Mouse (Mus musculus) lung, adult 2 months (tissue): ENCODE data around the gene Golt1b.

Experiments used
- CTCF ChIP-seq: fragments of 200-500 bp; IDR thresholded peaks from 2 replicates; pipeline ENCODE4 v1.5.1; 2011; ENCODE audit warnings: mild to moderate bottlenecking, low read length, control low read depth; ENCODE audit not compliant: insufficient read depth
- POLR2A ChIP-seq: fragments of 200-500 bp; IDR thresholded peaks from 2 replicates; pipeline ENCODE4 v1.6.1; 2011; ENCODE audit warnings: low read depth, mild to moderate bottlenecking, control low read depth, low read length, borderline replicate concordance; ENCODE audit errors: extremely low read depth

DNA sequence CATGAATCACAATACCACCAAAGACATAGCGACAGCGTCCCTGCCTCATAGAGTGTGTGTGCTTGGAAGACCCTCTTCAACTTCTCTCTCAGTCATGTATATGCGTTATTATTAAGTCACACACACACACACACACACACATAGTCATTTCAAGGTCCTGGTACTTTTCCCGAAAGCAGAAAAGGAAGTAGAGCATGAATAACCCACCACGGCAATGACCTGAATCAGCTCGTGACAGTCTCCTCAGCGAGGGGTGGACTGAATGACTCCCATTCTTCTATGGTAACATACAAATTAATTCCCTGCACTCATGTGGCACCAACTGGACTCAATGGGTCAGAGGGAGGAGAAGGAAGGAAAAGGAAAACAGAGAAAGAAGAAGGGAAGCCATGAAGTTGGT lies 38.0 kb downstream of the Golt1b start:
- TF ChIP-seq CTCF, result no peak
- no peak for TF ChIP-seq POLR2A
